Mouse (Mus musculus) liver, embryonic 13.5 days (tissue): ENCODE measurements around the gene Cacybp. TPM values are rescaled to one million over a fixed set of nuclear protein-coding genes. Genes with fewer than 3 reads are reported as not detected.

Source experiments
- ATAC-seq: fragments of 200-750 bp; cut with Nextera tagmentation; 2 replicates; pipeline ENCODE4 v1.8.0; 2017; ENCODE audit warnings: low read depth, mild to moderate bottlenecking, moderate number of reproducible peaks, moderate library complexity
- DNase-seq: peaks from one replicate; pipeline ENCODE4 v3.0.0; 2022
- H3K27ac ChIP-seq: fragments of 300-500 bp; sonication (generic); 2 replicates; pipeline ENCODE4 v1.5.1; 2015; ENCODE audit warnings: moderate library complexity, mild to moderate bottlenecking, inconsistent platforms
- H3K27me3 ChIP-seq: fragments of 300-500 bp; sonication (generic); 2 replicates; pipeline ENCODE4 v1.6.1; 2015; ENCODE audit warnings: mild to moderate bottlenecking, inconsistent platforms
- H3K36me3 ChIP-seq: fragments of 300-500 bp; sonication (generic); 2 replicates; pipeline ENCODE4 v1.6.1; 2015; ENCODE audit warnings: mild to moderate bottlenecking, inconsistent platforms
- H3K4me1 ChIP-seq: fragments of 300-500 bp; sonication (generic); replicated peaks from 2 replicates; pipeline ENCODE4 v1.6.1; 2015; ENCODE audit warnings: inconsistent platforms
- H3K4me2 ChIP-seq: fragments of 300-500 bp; sonication (generic); 2 replicates; pipeline ENCODE4 v1.6.1; 2015; ENCODE audit warnings: inconsistent platforms, mild to moderate bottlenecking, moderate library complexity
- H3K4me3 ChIP-seq: fragments of 300-500 bp; sonication (generic); replicated peaks from 2 replicates; pipeline ENCODE4 v1.5.1; 2015; ENCODE audit warnings: mild to moderate bottlenecking, inconsistent platforms
- H3K9ac ChIP-seq: fragments of 300-500 bp; sonication (generic); 2 replicates; pipeline ENCODE4 v1.6.1; 2015; ENCODE audit warnings: mild to moderate bottlenecking, inconsistent platforms
- H3K9me3 ChIP-seq: fragments of 300-500 bp; sonication (generic); replicated peaks from 2 replicates; pipeline ENCODE4 v1.6.1; 2016; ENCODE audit warnings: inconsistent platforms
- WGBS: fragments of 180-500 bp; shearing (Covaris S2); methylation state at CpG from one replicate; pipeline ENCODE4 v1.1.7; 2015; ENCODE audit not compliant: insufficient replicate concordance; 5-methylcytosine and 5-hydroxymethylcytosine counted together
- polyA plus RNA-seq: library from polyadenylated mRNA; unstranded; fragments of >200 nt; fragmentation: Nextera tagmentation; extraction: Ambion mirVana; gene quantifications from 2 replicates; pipeline ENCODE4 v1.2.1, GENCODE M21; 2015

The Cacybp gene
- polyA plus RNA-seq, result 239 and 304 TPM in 2 replicates

DNA sequence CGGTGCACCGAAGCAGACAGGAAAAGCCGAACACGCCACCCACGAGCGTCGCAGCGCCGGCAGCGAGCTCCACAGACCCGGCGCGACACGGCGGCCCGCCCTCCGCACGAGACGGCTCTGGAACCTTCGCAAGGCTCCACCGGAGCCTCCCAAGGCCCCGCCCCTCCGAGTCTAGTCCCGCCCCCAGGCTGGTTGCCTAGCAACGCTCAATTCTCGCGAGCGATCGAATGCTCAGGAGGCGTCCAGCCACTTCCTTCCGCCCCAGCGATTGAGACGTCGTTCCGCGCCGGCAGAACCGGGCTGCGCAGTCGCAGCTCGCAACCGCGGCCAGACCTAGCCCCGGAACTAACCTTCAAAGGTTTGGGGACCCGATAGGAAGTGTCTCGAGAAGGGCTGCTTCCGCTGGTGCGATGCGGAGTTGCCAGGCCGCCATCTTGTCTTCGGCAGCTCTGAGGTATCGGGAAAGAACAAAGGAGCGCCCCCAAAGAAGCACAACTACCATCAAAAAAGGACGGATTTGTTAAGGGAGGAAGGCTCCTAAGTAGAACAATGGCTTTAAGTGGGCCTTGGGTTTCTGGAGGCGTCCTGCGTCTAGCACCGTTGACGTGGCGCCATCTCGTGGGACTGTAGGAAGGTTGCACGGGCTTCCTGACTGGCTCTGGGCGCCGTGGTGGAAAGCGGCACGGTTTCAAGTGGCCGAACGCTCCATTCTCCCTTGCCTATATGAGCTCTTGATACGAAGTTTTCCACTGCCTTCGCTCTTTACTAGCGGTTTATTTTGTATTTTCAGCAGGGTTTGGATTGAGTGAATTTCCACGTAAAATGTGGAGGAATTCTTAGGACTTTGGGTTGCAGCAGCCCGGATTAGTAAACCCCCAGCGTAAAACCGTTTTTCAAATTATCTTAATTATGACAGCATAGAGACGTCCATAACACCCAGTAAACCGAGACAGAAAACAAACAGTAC lies at the start of gene Cacybp:
Gene Cacybp, minus strand, starts transcription at position 173 of the 967 bp plus-strand sequence.
- peaks cover 36% of the 10 kb centered on the region for H3K4me1 ChIP-seq
- DNase-seq (peak; percentile 99), ATAC-seq (peak; percentile 96)
- H3K27ac ChIP-seq, result peak within 1 kb of the TSS; percentile 95
- H3K4me2 ChIP-seq, result peak within 1 kb of the TSS; percentile 86
- H3K9me3 ChIP-seq, result no peaks in the 10 kb centered on the region
- peaks cover 10% of the 10 kb centered on the region; the same call in 1 of the 2 replicates for H3K36me3 ChIP-seq
- H3K4me3 ChIP-seq, result peak within 1 kb of the TSS; percentile 93
- peak within 1 kb of the TSS; percentile 97 for H3K9ac ChIP-seq
- H3K27me3 ChIP-seq, result no peaks in the 10 kb centered on the region
- WGBS, result under 1% methylated on average over 76 of the region's 76 CpGs

DNA sequence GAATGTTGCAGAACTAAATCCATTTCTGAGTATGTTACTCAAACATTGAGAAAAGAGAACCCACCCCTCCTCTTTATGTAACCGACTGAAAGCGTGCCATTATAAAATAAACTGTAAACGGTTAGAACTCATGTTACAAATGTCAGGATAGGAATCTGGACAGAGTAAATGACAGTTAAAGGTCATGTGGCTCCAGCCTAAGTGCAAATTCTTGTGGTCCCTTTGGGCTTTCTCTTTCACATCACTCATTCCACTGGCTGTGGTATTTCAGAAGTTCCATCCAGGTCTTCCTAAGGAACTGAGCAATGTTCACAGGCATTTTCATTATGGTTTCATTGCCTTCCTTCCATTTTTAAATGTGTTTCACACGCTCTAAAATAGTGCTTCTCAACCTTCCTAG lies 49.7 kb upstream of the Cacybp start:
- Histone ChIP-seq H3K4me1 (peaks cover 11% of the 10 kb centered on the region), H3K36me3 (no peaks in the 10 kb centered on the region), H3K9ac (no peak overlapping the region), H3K4me2 (no peak overlapping the region), H3K9me3 (no peaks in the 10 kb centered on the region), H3K27ac (no peak overlapping the region), H3K27me3 (no peaks in the 10 kb centered on the region), H3K4me3 (no peak overlapping the region)
- WGBS, result 81% methylated on average over 4 of the region's 4 CpGs
- ATAC-seq (no peak), DNase-seq (no peak)

DNA sequence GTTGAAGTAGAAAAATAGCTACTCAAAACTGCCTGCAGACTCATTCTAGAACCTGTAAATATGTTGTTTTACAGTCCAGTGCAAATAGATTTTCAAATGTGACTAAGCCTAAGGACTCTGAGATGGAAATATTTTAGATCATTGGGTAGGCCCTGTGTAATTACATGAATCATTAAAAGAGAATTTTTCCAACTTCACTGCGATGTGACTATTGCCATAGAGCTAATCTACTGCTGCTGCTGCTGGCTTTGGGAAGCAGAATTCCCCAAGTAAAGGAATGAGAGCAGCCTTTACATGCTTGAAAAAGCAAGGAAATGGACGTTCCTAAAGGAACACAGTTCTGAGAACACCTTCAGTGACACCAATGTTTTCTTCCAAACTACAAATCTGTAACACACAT lies 49.2 kb upstream of the Cacybp start:
- WGBS, result 76% methylated on average over 2 of the region's 2 CpGs

GRCm38 (mm10) chr1:160260605-160261004 lies 47.9 kb upstream of the Cacybp start:
- DNase-seq, result no peak
- Histone ChIP-seq H3K27me3 (no peaks in the 10 kb centered on the region), H3K36me3 (peaks cover 4% of the 10 kb centered on the region), H3K9ac (no peak overlapping the region), H3K4me2 (no peak overlapping the region), H3K4me1 (peaks cover 11% of the 10 kb centered on the region), H3K9me3 (no peaks in the 10 kb centered on the region), H3K4me3 (no peak overlapping the region), H3K27ac (no peak overlapping the region)
- WGBS, result 62% methylated on average over 4 of the region's 4 CpGs
- no peak for ATAC-seq

More for the DNA sequence above, 49.2 kb upstream of the Cacybp start:
- Histone ChIP-seq H3K27me3 (no peaks in the 10 kb centered on the region), H3K4me1 (peaks cover 11% of the 10 kb centered on the region), H3K36me3 (no peaks in the 10 kb centered on the region), H3K9ac (no peak overlapping the region), H3K4me2 (no peak overlapping the region), H3K27ac (no peak overlapping the region), H3K9me3 (no peaks in the 10 kb centered on the region), H3K4me3 (no peak overlapping the region)
- ATAC-seq (no peak), DNase-seq (no peak)

GRCm38 (mm10) chr1:160259884-160260283 lies 47.2 kb upstream of the Cacybp start:
- DNase-seq, result no peak
- Histone ChIP-seq H3K9ac (no peak overlapping the region), H3K27me3 (no peaks in the 10 kb centered on the region), H3K4me2 (no peak overlapping the region), H3K4me1 (peaks cover 11% of the 10 kb centered on the region), H3K36me3 (peaks cover 10% of the 10 kb centered on the region), H3K4me3 (no peak overlapping the region), H3K9me3 (no peaks in the 10 kb centered on the region), H3K27ac (no peak overlapping the region)
- no peak for ATAC-seq
- 71% methylated on average over 7 of the region's 7 CpGs for WGBS

DNA sequence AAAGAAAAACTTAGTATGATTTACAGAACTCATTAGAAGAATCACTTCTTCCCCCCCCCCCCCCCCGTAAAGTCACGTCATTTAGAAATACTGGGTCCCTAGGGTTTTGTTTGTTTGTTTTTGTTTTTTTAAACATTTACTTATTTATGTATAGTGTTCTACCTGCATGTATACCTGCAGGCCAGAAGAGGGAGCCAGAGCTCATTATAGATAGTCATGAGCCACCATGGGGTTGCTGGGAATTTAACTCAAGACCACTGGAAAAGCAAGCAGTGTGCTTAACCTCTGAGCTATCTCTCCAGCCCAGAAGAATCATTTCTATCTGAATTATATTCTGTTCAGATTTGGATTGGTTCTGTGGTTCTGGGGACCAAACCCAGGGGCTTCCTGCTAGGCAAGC lies 40.4 kb upstream of the Cacybp start:
- no peak overlapping the region for H3K4me3 ChIP-seq
- H3K9ac ChIP-seq, result no peak overlapping the region
- no peaks in the 10 kb centered on the region for H3K9me3 ChIP-seq
- 82% methylated on average over 2 of the region's 2 CpGs for WGBS
- H3K27me3 ChIP-seq, result no peaks in the 10 kb centered on the region
- H3K4me2 ChIP-seq, result no peak overlapping the region
- H3K27ac ChIP-seq, result no peak overlapping the region
- ATAC-seq, result no peak
- H3K4me1 ChIP-seq, result no peaks in the 10 kb centered on the region
- no peak for DNase-seq
- peaks cover 10% of the 10 kb centered on the region for H3K36me3 ChIP-seq

- 74% methylated on average over 5 of the region's 5 CpGs for WGBS
- Histone ChIP-seq H3K36me3 (peaks cover 10% of the 10 kb centered on the region), H3K27ac (no peak overlapping the region), H3K4me2 (no peak overlapping the region), H3K9ac (no peak overlapping the region), H3K27me3 (no peaks in the 10 kb centered on the region), H3K9me3 (no peaks in the 10 kb centered on the region), H3K4me3 (no peak overlapping the region), H3K4me1 (no peaks in the 10 kb centered on the region)
- no peak for DNase-seq
- ATAC-seq, result no peak
Measured at GRCm38 (mm10) chr1:160251388-160252007, 38.8 kb upstream of the Cacybp start.

DNA sequence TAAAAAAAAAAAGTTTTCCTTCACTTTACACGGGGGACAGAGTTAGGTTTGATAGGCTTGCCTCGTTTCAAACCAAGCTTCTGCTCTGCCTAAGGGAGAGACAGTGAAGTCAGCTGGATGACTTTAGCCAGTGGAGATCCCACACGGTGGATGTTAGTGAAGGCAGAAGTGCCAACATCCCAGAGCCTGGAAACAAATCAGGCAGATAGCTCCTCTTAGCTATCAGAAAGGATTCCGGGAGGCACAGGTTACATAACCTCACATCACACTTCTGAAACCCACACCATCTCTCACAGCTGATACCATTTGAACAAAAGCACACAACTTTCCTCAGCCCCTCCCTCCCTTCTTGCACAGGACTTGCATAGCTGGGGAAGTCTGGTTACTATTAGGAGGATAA lies 38.1 kb upstream of the Cacybp start:
- H3K4me2 ChIP-seq, result no peak overlapping the region
- no peak for ATAC-seq

DNA sequence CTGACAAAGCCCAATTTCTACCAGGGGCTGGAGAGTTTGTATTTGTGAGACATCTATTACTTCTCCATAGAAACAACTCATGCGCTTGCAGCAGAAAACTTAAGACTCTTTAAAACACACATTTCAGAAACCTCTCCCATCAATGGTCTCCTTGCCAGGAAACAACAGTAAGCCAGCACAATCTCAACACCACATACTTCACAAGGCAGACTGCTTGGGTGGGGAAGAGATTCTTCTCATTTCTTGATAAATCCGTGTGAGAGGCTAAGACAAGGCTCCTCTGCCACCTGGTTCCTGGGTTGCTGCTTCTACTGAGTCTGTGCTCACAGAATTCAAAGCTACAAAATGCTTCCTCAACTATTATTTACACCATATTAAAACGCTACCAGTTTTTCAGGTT lies 37.1 kb upstream of the Cacybp start:
- H3K9ac ChIP-seq, result no peak overlapping the region
- H3K4me2 ChIP-seq, result no peak overlapping the region
- 58% methylated on average over 3 of the region's 3 CpGs for WGBS
- no peaks in the 10 kb centered on the region for H3K36me3 ChIP-seq
- no peaks in the 10 kb centered on the region for H3K9me3 ChIP-seq
- no peak overlapping the region for H3K27ac ChIP-seq
- H3K4me1 ChIP-seq, result no peaks in the 10 kb centered on the region
- ATAC-seq (no peak), DNase-seq (no peak)
- no peak overlapping the region for H3K4me3 ChIP-seq
- no peaks in the 10 kb centered on the region for H3K27me3 ChIP-seq

More for the DNA sequence above, 38.1 kb upstream of the Cacybp start:
- Histone ChIP-seq H3K4me1 (no peaks in the 10 kb centered on the region), H3K9ac (no peak overlapping the region), H3K4me3 (no peak overlapping the region), H3K36me3 (peaks cover 8% of the 10 kb centered on the region), H3K9me3 (no peaks in the 10 kb centered on the region), H3K27me3 (no peaks in the 10 kb centered on the region), H3K27ac (no peak overlapping the region)
- no peak for DNase-seq
- 54% methylated on average over 4 of the region's 4 CpGs for WGBS

DNA sequence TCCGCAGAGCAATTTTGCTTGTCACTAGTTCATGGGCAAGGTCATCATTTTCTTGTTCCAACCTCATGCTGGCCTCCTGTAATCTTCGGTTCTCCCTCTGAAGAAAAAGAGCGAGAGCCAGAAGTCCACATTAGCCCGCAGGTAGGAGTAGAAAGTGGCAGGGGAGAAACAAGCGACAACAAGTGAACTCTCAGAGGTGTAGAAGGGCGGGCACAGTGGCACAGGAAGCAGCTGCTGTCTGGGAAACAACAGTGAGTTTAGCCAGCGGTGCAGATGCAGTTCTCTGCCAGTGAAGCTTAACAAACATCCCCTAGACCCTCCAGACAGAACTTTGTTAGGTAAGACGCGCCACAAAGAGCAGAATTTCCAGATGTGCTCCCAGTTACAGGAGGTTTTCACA lies 34.8 kb upstream of the Cacybp start:
- WGBS, result 74% methylated on average over 9 of the region's 9 CpGs
- H3K27me3 ChIP-seq, result no peaks in the 10 kb centered on the region
- H3K27ac ChIP-seq, result no peak overlapping the region
- no peak overlapping the region for H3K4me3 ChIP-seq
- H3K4me2 ChIP-seq, result no peak overlapping the region
- H3K36me3 ChIP-seq, result no peaks in the 10 kb centered on the region
- no peak for ATAC-seq
- no peaks in the 10 kb centered on the region for H3K4me1 ChIP-seq
- DNase-seq, result no peak
- H3K9me3 ChIP-seq, result no peaks in the 10 kb centered on the region
- H3K9ac ChIP-seq, result no peak overlapping the region

DNA sequence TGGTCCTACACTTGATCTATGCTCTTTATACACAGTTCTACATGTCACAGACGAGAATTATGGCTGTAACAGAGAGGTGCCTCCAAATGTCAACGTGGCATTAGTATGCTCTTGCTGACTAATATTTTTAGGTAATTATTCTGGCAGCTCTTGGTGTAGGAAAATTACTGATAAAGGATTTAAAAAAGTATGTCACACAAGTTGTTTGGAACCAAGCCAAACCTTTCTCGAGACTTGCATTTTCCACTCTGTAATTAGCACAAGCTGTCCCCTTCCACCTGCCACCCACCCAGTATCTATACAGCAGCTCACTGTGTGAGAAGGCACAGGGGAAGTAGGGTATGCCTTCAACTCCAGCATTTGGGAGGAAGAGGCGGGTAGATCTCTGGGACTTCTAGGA lies 34.2 kb upstream of the Cacybp start:
- Histone ChIP-seq H3K27ac (no peak overlapping the region), H3K9ac (no peak overlapping the region), H3K4me3 (no peak overlapping the region), H3K4me2 (no peak overlapping the region), H3K9me3 (no peaks in the 10 kb centered on the region), H3K4me1 (no peaks in the 10 kb centered on the region), H3K36me3 (no peaks in the 10 kb centered on the region), H3K27me3 (no peaks in the 10 kb centered on the region)
- no peak for DNase-seq
- ATAC-seq, result no peak
- 61% methylated on average over 4 of the region's 4 CpGs for WGBS
